Mouse (Mus musculus) heart, embryonic 11.5 days (tissue): ENCODE data around the gene Mbtps2. TPM values are rescaled to one million over a fixed set of nuclear protein-coding genes. Genes with fewer than 3 reads are reported as not detected.

Experiments used
- ATAC-seq: fragments of 200-750 bp; cut with Nextera tagmentation; replicated peaks from 2 replicates; pipeline ENCODE4 v1.8.0; 2017; ENCODE audit warnings: moderate library complexity; ENCODE audit not compliant: insufficient number of reproducible peaks, low FRiP score, low TSS enrichment
- H3K27ac ChIP-seq: fragments of 300-500 bp; sonication (generic); 2 replicates; pipeline ENCODE4 v1.5.1; 2014; ENCODE audit warnings: mild to moderate bottlenecking, low read depth, low read length
- H3K27me3 ChIP-seq: fragments of 300-500 bp; sonication (generic); 2 replicates; pipeline ENCODE4 v1.6.1; 2014; ENCODE audit warnings: mild to moderate bottlenecking, low read length, mixed read lengths; ENCODE audit not compliant: control insufficient read depth, insufficient read depth
- H3K36me3 ChIP-seq: fragments of 300-500 bp; sonication (generic); 2 replicates; pipeline ENCODE4 v1.6.1; 2014; ENCODE audit warnings: mild to moderate bottlenecking, low read length, moderate library complexity, mixed read lengths; ENCODE audit not compliant: control insufficient read depth, insufficient read depth
- H3K4me1 ChIP-seq: fragments of 300-500 bp; sonication (generic); 2 replicates; pipeline ENCODE4 v1.6.1; 2014; ENCODE audit warnings: low read length; ENCODE audit not compliant: control insufficient read depth, insufficient read depth
- H3K4me2 ChIP-seq: fragments of 300-500 bp; sonication (generic); 2 replicates; pipeline ENCODE4 v1.6.1; 2014; ENCODE audit warnings: mild to moderate bottlenecking, moderate library complexity
- H3K4me3 ChIP-seq: fragments of 300-500 bp; sonication (generic); 2 replicates; pipeline ENCODE4 v1.5.1; 2014; ENCODE audit warnings: low read depth, low read length
- H3K9ac ChIP-seq: fragments of 300-500 bp; sonication (generic); 2 replicates; pipeline ENCODE4 v1.6.1; 2014; ENCODE audit warnings: mild to moderate bottlenecking, low read depth, low read length, moderate library complexity
- H3K9me3 ChIP-seq: fragments of 300-500 bp; sonication (generic); replicated peaks from 2 replicates; pipeline ENCODE4 v1.6.1; 2016; ENCODE audit warnings: low read length; ENCODE audit not compliant: control insufficient read depth
- WGBS: fragments of 180-500 bp; shearing (Covaris S2); extraction: QIAGEN DNeasy Blood & Tissue Kit; methylation state at CpG from one replicate; pipeline ENCODE4 v1.1.7; 2014; ENCODE audit not compliant: insufficient replicate concordance; 5-methylcytosine and 5-hydroxymethylcytosine counted together
- polyA plus RNA-seq: library from polyadenylated mRNA; unstranded; fragments of >200 nt; fragmentation: Nextera tagmentation; extraction: Ambion mirVana; gene quantifications from 2 replicates; pipeline ENCODE4 v1.2.1, GENCODE M21; 2014

Mbtps2 gene
- 14.9 and 16.4 TPM in 2 replicates for polyA plus RNA-seq

DNA sequence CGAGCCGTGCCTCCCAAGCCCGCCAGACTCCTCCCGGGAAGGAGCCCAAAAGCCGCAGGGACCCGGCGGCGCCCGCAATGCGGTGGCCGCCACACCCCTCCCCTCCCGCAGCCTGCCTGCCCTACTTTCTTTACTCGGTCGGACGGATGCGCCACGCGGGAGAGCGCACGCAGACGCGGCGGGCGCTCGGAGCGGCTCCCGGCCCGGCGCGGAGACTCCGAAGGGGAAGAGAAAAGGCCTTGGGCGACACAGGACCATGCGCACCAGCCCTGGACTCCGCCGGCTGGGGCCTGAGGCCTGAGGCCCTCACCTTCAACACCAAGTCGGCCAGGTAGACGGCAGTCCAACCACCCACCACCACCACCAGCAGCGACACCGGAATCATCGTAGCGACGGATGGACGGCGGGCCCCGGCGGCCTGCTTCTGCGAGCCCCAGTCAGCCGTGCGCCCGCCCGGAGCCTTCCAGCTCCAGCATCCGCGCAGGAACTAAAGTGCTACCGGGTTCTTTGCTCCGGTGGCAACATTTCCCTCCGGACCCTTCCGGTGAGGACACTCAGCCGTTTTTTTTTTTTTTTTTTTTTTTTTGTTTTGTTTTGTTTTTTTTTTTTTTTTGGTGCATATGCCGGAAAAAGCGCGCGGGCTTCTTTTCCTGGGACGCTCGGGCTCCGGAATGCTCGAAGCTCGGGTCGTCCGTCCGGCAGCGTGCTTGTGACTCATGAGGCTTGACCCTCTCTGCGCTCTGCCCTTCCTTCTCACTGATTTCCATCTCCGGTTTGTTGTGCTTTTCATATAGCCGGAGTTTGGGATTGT is at the start of gene Mbtps2:
Gene Mbtps2 (minus strand): TSS at position 530 of the 811 bp plus-strand sequence.
- Histone ChIP-seq H3K9me3 (no peaks in the 10 kb centered on the region), H3K9ac (peak within 1 kb of the TSS; percentile 87), H3K27me3 (no peaks in the 10 kb centered on the region), H3K4me2 (peak within 1 kb of the TSS; percentile 60), H3K4me3 (peak within 1 kb of the TSS; percentile 58), H3K27ac (peak within 1 kb of the TSS; percentile 84), H3K36me3 (no peaks in the 10 kb centered on the region), H3K4me1 (no peaks in the 10 kb centered on the region; the same call in 1 of the 2 replicates)
- 12% methylated on average over 70 of the region's 74 CpGs for WGBS
- ATAC-seq: peak; percentile 76

DNA sequence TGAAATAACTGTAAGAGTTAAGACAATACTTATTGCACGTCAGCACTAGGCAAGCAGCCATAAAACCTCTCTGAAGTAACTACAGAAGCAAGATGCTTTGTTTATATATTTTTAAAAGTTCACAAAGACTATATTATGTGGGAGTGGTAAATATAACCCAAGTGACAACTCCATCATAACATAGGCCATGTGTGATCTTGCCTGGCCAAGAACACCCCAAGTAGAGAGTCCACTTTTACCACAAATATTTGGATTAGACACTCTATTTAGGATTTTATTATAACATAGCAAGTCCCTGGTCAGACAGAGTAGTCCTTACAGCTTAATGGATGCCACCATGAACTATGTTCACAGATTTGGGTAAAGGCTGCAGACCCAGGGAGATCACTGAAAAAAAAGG is 47.9 kb upstream of the Mbtps2 start:
- no peak overlapping the region for H3K4me2 ChIP-seq
- no peak overlapping the region for H3K4me3 ChIP-seq
- ATAC-seq: no peak
- H3K9ac ChIP-seq: no peak overlapping the region
- no peak overlapping the region for H3K27ac ChIP-seq
- H3K9me3 ChIP-seq: no peaks in the 10 kb centered on the region
- no peaks in the 10 kb centered on the region for H3K4me1 ChIP-seq
- no peaks in the 10 kb centered on the region for H3K36me3 ChIP-seq
- peaks cover 4% of the 10 kb centered on the region; the same call in 1 of the 2 replicates for H3K27me3 ChIP-seq
- WGBS: 62% methylated on average over 1 of the region's 1 CpGs

DNA sequence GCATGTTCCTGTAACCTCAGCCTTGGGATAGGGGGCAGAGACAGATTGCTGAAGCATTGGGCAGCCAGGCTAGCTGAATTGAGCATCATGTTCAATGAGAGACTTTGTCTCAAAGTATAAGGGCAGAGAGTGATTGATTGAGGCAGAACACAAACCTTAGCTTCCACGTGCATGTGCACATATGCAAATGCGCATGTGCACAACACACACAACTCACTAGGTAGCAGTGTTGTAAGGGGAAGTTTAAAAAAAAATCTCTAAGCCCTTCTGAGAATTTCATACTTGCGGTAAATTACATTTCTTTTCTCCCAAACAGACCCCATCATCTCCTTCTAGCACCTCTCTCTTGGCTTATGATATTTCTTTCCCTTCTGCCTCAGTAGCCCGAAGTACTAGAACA is 46.2 kb upstream of the Mbtps2 start:
- Histone ChIP-seq H3K27me3 (peaks cover 4% of the 10 kb centered on the region; the same call in 1 of the 2 replicates), H3K4me3 (no peak overlapping the region), H3K9ac (no peak overlapping the region), H3K9me3 (no peaks in the 10 kb centered on the region), H3K4me2 (no peak overlapping the region), H3K4me1 (no peaks in the 10 kb centered on the region), H3K36me3 (no peaks in the 10 kb centered on the region), H3K27ac (no peak overlapping the region)
- WGBS: 67% methylated on average over 4 of the region's 4 CpGs
- ATAC-seq: no peak

DNA sequence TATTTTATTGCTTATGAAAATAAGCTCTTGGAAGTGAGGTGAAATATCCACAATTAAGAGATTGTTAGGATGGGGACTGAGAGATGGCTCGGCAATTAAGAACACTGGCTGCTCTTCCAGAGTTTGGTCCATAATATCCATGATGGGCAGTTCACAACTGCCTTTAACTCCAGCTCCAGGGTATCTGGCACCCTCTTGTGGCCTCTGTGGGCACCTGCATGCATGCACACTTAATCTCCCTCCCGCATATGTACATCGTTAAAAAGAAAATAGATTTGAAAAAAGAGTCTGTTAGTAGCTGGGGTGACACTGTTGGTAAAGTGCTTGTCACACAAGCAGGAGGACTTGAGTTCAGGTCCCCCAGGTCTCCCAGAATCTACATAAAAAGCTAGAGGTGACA is 45.8 kb upstream of the Mbtps2 start:
- no peaks in the 10 kb centered on the region for H3K36me3 ChIP-seq
- 31% methylated on average over 3 of the region's 3 CpGs for WGBS

DNA sequence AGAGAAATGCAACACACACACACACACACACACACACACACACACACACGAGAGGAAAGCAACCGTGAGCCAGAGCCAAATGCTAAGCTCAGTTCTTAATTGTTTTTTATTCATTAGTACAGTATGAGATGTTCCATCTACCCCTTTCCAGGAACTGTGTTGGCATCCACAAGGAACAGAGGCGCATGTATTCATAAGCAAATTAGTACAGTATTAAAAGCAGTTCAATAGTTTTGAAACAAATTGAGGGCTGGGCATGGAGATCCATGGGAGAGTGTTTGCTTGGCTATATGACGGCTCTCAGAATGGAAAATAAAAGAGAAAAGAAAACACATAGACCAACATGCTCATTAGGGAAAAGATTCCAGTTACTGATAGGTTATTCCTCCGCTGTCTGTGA is 44.3 kb upstream of the Mbtps2 start:
- Histone ChIP-seq H3K9ac (no peak overlapping the region), H3K27ac (no peak overlapping the region), H3K9me3 (no peaks in the 10 kb centered on the region), H3K4me1 (no peaks in the 10 kb centered on the region), H3K4me2 (no peak overlapping the region), H3K4me3 (no peak overlapping the region), H3K27me3 (peaks cover 4% of the 10 kb centered on the region; the same call in 1 of the 2 replicates), H3K36me3 (no peaks in the 10 kb centered on the region)
- ATAC-seq: no peak
- WGBS: 82% methylated on average over 5 of the region's 5 CpGs

More for the DNA sequence above, 45.8 kb upstream of the Mbtps2 start:
- H3K4me2 ChIP-seq: no peak overlapping the region
- no peaks in the 10 kb centered on the region for H3K9me3 ChIP-seq
- no peak overlapping the region for H3K4me3 ChIP-seq
- no peaks in the 10 kb centered on the region for H3K4me1 ChIP-seq
- no peak overlapping the region for H3K9ac ChIP-seq
- no peak overlapping the region for H3K27ac ChIP-seq
- ATAC-seq: no peak
- peaks cover 4% of the 10 kb centered on the region; the same call in 1 of the 2 replicates for H3K27me3 ChIP-seq

DNA sequence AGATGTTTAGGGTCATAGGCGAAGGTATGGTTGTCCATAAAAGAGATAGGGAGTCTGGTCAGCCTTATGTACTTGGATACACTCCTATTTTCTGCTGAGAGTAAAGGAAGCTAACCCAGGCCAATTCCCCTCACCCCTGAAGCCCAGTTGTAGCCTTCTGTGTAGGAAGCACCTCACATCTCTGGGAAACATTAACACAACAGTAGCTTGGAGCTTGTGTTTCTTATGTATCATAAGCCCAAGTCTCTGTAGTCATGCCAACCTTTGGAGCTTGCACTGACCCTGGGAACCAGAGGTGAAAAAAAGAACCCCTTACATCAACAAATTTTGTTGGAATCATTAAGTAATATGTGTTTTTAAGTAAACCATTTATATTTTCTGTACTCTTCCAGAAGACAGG is 38.7 kb upstream of the Mbtps2 start:
- H3K36me3 ChIP-seq: no peaks in the 10 kb centered on the region
- H3K9me3 ChIP-seq: no peaks in the 10 kb centered on the region
- H3K4me1 ChIP-seq: no peaks in the 10 kb centered on the region
- no peak overlapping the region for H3K4me3 ChIP-seq
- H3K27ac ChIP-seq: no peak overlapping the region
- no peaks in the 10 kb centered on the region for H3K27me3 ChIP-seq
- 68% methylated on average over 1 of the region's 1 CpGs for WGBS
- no peak overlapping the region for H3K9ac ChIP-seq
- no peak for ATAC-seq
- H3K4me2 ChIP-seq: no peak overlapping the region

DNA sequence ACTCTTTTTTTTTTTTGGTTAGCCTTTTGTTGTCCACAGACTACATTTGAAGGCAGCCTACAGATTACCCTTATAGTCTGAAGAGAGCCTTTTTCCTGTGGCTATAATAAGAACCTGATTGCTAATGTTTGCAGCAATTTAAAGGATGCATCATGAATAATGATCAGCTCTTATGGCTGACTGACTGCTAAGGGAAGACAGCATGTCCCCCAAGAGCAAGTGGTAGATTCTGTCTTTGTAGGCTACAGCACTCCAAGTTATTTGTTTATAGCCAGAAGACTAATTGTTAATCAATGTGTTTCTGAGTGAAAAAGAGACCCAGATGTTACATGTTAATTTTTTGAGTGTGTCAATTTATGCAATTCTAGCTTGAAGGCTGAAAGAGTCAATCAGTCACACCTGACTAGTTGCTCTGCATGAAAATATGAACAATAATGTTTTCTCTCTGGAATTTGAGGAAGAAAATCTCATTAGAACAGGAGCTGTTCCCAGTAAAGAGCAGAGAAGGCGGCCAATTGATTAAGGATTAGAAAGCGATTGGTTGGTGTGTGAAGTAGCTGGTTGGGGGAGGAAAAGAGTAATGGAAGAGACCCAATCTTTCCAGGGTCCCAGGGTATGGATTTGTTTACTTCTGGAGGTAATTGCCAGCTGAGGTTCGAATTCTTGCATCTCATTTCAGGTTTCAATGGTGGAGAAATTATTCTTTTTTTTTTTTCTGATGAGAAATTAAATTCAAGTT is 35.3 kb upstream of the Mbtps2 start:
- no peaks in the 10 kb centered on the region for H3K36me3 ChIP-seq
- H3K27ac ChIP-seq: no peak overlapping the region
- WGBS: 59% methylated on average over 3 of the region's 3 CpGs
- H3K4me2 ChIP-seq: no peak overlapping the region
- no peak overlapping the region for H3K9ac ChIP-seq
- no peak overlapping the region for H3K4me3 ChIP-seq
- no peak for ATAC-seq
- H3K9me3 ChIP-seq: no peaks in the 10 kb centered on the region
- H3K27me3 ChIP-seq: no peaks in the 10 kb centered on the region
- H3K4me1 ChIP-seq: no peaks in the 10 kb centered on the region

DNA sequence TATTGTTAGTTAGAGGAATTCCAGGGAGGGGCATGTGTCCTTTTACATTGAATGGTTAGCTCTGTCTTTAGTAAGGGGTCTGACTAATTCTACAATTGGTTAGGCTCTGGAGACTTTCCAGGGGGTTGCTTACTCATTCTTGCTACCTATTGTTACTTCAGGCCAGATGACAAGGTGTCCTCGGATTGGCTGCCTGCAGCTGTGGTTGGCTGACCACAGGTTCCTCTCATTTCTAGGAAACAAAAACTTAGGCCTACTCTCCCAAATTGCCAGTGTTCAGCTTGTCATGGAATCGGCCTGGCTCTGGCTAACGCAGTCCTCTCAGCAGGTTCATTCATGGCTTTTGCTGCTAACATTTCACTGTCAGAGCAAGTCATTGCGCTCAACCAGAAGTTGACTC is 31.8 kb upstream of the Mbtps2 start:
- no peak for ATAC-seq
- no peak overlapping the region for H3K4me2 ChIP-seq
- H3K27me3 ChIP-seq: no peaks in the 10 kb centered on the region
- WGBS: 72% methylated on average over 4 of the region's 4 CpGs
- H3K36me3 ChIP-seq: no peaks in the 10 kb centered on the region
- H3K4me3 ChIP-seq: no peak overlapping the region
- H3K4me1 ChIP-seq: no peaks in the 10 kb centered on the region
- H3K27ac ChIP-seq: no peak overlapping the region
- H3K9ac ChIP-seq: no peak overlapping the region
- no peaks in the 10 kb centered on the region for H3K9me3 ChIP-seq
